Mouse (Mus musculus) cerebellum, adult 11 months (tissue): ENCODE data around the gene Spock1.

ENCODE experiments used
- DNase-seq: peaks from one replicate; pipeline ENCODE4 v3.0.0; 2022

Spock1 gene

DNA sequence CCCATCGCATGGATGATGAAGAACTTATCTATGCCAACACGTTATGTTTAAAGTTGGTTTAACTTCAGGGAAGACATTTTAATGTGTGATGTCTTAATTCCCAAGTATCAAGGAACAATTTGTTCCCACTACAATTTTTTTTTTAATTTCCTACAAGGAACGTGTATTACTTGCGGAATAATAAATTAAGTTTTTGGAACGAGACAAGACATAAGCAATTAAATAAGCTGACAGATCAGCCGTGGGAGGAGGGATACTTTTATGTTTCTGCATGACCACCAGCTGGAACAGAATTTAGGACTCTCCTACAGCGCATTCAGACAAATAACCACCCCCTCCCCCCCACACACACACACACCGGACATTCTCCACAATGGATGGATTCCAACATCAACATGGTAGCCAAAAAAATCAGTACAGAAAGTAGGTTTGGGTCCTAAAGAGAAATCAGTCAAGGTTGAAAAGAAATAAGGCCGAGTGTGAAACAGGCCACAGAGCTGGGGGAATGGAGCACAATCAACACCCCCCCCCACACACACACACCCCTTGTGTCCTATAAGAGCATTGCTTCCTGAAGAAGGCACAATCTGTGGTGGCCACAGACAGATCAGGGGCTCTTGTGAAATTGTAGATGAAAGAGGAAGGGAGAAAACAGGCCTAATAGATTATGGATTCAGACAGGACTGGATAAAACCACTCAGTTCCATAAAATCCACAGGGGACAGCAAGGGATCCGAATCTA, 111.0 kb downstream of the Spock1 start:
- no peak for DNase-seq

DNA sequence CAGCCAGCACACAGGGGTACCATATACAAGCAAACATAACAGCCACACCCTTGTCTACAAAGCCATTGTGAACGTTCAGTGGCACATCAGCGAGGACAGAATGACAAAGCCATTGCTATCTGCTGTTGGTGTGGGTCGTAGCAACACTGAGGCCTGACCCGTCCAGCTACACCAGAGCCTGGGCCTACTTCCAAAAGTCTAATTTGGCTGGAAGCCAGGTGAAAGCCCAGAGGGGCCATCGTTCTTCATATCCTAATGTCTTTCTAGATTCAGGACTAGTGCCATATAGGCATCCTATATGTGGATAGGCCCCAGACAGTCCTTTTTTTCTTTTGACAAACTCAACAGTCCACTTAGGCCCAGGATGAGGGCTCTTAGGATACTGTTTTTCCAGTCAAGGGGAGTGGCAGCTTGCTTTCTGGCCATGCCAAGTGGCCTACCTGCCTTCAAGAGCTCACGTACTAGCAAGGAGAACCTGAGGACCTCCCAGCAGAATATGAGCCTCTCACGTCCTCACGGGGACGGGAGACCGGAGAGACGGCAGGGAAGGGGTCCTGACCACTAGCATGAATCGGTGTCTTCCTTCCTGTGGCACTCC, 114.4 kb downstream of the Spock1 start:
- no peak for DNase-seq

DNA sequence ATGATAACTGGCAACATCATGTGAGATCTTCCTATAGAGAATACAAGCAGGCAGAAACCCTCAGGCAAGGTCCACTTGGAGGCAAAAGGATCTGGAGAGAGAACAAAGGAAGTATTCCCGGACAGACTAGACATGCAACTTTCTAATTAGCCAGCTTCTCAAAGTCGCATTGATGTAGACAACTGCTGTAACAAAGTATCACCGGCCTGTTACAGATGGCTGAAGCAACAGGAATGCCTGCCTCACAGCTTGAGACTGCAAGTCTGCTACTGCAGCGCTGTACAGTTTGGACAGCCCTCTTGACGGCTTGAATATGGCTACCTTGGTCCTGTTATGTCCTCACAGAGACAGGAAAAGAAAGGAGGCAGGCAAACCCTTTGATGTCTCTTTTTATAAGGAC, 118.3 kb downstream of the Spock1 start:
- peak; percentile 44 for DNase-seq

DNA sequence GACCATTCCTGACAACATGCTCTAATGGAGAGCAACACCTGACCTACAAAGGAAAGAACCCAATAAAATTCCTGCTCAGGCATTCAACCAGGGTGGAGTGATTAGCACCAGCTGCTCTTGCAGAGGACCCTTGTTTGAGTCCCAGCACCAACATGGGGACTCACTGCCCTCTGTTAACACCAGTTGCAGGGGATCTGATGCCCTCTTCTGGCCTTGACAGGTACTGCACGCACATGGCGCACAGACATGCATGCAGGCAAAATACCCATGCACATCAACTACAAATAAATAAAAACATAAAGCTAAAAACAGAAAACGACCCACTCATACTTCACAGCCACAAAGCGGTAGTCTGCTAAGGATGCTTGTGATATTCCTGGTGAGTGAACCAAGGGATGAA, 119.8 kb downstream of the Spock1 start:
- DNase-seq = no peak

DNA sequence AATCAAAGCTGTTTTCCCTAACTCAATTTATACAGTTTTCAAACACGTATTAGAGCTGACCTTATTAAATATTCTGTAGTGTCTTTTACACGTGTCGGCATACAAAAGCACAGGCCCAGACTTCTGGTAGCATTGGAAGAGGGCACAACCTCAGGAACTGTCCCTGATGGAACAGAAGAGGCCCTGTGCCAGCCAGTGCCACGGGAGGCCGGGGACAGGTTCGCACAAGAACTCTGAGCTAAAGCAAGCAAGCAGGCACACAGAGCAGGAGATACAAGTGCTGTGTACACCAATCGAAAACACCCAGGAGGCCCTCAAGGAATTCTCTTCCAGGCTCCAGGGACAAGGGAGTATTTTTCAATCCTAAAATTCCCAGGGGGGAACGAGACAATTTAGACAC, 121.9 kb downstream of the Spock1 start:
- peak; percentile 46 for DNase-seq

DNA sequence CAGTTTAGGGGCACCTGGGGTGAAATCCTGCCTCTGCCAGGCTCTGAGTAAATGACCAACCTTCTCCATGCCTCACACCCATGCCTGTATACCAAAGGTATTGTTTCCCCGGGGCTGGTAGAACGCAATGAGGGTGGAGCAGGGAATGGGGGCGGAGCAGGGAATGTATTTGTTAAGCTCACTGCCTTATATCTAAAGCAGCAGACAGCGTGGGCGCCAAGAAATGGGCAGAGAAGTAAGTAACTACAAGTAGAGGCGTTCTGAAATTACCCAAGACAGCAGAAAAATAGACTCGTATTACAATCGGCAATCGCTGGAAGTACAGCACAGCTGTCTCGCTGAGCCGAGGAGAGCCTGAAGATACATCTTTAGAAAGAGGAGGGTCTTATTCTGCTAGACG, 125.2 kb downstream of the Spock1 start:
- no peak for DNase-seq

DNA sequence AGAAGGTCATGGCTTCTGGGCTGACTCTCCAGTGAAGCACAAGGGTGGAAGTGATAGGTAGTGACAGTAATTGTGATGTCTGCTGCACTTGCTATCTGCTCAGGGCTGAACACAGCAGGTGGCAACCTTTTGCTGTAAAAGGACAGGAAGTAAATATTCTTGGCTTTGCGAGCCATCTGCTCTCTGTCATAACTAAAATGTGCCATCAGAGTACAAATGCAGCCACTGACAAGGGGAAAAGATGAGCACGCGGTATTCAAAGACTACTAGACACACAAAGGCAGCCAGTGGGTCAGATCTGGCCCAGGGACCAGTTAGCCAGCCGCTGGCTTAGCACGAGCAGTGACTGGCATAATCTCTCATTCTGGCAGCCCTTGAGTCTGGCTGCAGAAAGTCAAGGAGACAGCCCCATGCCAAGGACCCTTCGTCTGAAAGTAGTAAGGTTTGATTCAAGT, 126.0 kb downstream of the Spock1 start:
- peak; percentile 47 for DNase-seq

DNA sequence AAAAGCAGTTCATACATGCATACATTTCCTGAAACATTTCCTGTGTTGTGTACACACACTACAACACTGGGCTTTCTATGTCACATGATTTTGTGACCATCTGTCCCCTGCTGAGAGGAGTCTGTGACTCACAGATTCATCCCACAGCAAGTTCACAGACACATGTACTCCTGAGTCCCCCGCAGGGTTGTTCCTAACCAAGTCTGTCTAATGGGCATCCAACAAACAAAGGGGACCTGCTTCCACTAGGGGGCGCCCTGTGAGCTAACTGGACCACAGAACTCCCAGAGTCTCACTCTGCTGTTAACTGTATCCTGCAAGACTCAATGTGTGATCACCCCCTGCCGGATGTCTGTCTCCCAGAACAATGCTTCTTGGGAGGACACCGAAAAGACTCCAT, 129.0 kb downstream of the Spock1 start:
- DNase-seq = peak; percentile 49

DNA sequence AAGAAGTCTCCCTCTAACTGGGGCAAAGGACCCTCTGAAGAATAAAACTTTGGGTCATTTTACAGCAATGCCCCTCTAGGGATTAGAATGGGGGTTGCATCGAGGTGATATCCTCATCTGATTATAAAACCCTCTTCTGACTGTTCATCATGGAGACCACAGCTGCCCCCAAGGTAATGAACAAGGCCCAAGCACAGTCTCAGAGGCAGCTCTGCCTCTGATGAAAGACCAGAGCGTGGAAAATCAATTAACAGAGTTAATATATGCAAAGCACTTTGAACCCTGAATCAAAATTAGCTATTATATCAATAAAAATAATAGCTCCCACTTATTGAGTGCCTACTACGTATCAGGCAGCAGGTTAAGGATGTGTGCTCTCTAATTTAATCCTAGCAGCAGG, 129.6 kb downstream of the Spock1 start:
- DNase-seq = no peak

DNA sequence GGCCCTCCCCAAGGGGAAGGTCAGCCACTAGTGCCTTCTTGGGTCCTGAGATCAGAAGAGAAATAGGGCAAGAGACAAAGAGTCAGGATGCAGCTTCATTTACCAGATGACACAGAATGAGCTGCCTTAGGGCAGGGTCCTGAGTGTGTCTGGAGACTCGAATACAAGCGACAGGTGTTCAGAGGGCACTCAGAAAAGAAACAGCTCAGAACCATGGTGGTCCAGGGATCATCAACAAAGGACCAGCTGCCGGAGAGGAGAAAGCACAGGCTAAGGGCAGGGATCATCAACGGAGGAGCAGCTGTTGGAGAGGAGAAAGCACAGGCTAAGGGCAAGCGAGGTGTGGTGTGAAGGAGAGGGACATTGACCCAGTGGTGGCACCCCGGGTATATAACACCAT, 136.1 kb downstream of the Spock1 start:
- no peak for DNase-seq

DNA sequence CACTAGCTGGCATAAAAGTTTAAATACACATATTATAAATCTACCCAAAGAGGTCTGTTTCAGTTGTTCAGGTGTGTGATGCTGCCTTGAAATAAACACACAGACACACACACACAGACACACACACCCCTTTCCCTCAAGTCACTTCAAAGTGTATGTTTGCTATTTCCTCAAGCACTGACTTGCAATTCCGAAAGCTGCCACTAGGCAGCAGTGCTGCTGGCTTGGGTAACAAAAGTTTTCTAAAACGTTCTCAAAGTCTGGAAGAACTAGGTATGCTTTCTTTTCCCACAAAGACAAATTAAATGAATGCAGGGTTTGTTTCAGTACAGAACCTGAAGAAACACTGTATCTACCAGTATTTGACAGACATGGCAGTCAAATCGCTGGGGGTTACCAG, 141.4 kb downstream of the Spock1 start:
- DNase-seq = no peak

DNA sequence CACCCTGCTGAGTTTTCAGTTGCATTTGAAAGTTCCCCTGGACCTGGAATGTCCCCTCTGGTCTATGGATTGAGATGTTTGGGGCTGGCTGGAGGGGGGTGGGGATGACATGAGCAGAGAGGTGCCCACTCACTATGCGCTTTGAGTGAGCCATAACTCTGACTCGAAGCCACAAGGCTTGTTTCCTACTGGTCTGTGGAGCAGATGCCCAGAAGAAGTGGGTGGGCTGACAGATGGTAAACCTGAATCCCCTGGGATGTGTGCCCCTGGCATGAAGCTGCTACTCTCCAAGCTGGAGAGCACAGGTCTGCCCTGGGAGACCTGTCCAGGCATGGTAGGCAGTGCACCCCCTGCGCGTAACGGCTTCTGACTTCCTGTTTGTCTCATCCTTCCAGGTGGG, 147.0 kb downstream of the Spock1 start:
- no peak for DNase-seq

DNA sequence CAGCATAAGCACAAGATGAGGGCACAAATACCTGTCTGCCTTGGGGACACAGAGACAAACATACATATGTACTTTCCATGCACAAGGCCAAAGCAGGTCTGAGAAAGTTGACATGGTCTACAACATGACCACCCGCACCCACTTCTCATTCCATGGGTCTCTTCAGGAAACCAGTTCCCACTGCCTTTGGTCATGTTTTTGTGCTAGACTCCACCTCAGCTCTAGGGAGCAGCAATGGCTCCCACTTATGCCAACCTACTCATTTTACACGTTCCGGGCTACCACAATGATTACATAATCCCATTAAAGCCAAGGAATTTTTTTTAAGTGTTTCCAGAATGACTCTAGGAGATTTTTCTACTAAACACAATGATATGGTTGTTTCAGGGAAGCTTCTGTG, 147.5 kb downstream of the Spock1 start:
- no peak for DNase-seq

DNA sequence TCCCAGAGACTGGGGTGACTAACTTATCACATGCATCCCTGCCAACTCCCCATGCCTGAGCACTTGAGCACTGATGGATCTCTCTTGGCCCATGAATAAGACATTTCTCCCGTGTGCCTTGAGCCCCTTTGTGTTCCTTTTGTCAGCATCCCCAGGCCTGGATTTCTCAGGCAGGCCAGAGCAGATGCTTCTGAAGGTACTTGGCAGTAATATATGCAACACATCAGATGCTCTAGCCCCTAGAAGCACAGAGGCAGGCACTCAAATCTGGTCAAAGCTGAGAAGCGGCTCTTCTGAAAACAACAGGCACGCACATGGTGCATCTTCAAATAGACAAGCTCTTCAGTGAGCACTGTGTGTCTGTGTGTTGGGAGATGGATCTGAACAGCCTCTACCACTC, 151.8 kb downstream of the Spock1 start:
- DNase-seq = no peak

DNA sequence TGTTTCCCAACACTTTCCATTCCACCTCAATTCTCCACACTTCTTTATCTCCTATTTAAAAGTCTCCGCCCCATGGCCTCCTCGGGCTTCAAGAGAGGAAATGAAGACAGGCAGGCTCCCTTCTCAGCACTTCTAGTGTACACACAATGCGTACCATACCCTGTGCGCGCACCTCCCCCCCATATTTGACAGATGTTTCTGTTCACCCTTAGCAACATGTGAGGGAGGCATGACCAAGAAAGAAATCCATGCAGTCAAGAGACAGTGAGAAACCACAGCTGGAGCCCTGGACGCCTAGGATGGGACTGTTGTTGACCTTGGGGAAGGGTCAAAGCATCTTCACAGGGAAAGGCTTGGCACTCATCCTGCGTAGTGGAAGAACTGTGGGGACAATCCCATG, 157.3 kb downstream of the Spock1 start:
- no peak for DNase-seq

DNA sequence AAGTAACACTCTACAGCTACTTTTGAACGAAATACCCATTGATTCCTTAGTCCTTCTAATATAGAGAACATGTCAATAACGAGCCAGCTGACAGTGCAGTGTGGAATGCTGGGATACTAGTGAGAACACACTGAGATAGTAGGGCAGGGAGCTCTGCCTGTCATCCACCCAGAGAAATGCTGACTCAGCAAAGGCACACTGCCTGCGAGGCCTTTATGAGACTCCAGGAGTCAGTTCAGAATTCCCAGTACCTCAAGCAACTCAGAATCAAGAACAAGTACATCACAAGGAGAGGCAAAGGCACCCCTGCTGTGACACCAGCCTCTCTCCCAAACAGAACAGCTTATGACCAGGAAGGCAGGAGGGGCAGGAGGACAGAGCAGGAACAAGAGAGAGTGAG, 163.5 kb downstream of the Spock1 start:
- DNase-seq = no peak

DNA sequence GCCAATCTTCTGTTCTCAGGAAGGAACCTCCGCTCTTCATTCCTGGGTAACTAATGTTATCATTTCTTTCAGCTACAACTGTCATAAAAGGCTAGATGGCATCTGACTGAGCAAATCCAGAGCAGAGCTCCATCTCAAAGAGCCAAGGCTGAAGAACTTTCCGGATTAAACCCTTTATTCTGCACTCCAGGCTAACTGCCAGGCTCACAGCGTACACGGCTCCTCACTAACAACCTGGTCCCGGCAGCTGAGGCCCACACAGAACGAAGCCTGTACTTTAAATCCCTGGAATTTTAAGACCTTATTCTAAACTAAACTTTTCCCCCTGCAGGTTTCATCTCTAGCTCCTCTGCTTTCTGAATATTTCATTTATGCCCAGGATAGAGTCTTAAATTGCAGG, 166.9 kb downstream of the Spock1 start:
- no peak for DNase-seq

DNA sequence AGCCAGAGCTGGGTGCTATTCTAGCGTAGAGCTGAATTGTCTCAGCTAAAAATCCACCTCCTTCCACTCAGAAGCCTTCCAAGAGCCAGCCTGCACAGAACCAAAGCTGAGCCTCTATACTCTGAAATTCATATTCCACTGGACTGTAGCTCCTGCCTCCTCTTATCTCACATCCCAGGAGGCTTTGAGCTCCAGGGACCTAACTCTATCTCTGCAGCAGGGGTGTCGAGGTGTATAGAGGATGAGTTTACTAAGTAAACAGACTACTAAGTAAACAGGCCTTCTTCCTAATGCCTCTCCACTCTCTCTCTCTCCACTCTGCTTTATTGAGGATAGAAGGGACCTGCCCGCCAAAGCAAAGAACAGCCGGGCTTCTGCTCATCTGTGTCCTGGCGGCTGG, 167.7 kb downstream of the Spock1 start:
- DNase-seq = no peak

DNA sequence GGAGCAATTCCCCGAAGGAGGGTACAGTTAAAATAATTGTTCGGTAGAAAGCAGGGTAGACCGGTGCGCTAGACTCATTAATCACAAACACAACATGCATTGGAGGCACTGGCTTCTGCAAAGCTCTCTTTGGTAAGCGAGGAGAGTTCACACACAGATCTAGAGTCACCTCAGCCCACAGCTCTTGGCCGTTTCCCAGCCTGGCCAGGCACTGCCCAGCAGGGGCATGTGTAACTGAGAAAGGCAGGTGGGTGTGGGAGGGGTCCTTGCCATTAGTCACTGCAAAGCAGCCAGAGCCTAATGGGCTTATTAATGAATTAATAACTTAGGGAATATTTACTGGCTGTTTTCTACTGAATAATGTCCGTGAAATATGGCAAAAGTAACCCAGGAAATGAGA, 172.1 kb downstream of the Spock1 start:
- DNase-seq = peak; percentile 33

DNA sequence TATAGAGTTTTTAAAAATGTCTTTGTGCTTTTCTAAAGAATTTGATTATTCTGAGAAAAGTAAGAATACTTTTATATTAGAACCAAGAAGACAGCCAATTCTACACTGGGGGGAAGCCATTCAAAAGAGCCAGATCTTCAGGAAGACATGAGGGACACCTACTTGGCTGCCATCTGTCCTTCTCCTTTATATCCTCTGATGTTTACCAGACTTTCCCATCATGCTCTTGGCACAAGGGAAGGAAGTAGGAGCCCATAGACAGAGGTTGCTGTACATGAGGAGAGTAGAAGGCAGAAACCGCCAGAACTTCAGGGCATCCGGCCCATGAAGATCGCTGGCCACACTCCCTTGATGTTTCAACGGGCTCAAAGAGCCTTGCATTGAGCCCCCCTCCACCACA, 173.6 kb downstream of the Spock1 start:
- DNase-seq = no peak

DNA sequence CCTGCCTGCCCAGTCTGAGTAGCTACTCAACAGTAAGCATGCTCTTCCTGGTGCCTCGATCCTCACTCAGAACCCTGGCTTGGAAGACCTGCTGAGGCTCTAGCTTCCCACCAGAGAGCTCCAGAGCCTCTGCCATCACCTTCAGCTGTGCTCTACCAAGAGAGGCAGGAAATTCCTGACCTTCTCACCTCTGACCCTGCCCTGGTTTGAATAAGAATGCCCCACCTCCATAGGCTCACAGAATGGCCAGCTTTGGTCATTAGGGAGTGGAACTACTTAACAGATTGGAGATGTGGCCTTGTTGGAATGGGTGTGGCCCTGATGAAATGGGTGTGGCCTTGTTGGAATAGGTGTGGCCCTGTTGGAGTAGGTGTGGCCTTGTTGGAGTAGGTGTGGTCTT, 174.6 kb downstream of the Spock1 start:
- DNase-seq = no peak

DNA sequence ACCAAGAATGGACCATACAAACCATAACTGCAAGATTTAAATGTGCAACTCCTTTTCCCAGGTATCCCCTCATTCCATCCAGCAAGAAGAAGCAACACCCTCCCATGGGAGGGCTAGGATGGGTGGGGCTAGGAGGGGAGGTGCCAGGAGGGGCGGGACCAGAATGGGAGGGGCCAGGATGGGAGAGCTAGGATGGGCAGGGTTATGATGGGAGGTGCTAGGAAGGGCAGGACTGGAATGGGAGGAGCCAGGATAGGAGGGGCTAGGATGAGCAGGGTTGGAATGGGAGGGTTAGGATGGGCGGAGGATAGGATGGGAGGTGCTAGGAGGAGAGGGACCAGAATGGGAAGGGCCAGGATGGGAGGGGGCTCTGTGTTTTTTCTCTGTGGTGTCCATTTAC, 175.9 kb downstream of the Spock1 start:
- DNase-seq = no peak

DNA sequence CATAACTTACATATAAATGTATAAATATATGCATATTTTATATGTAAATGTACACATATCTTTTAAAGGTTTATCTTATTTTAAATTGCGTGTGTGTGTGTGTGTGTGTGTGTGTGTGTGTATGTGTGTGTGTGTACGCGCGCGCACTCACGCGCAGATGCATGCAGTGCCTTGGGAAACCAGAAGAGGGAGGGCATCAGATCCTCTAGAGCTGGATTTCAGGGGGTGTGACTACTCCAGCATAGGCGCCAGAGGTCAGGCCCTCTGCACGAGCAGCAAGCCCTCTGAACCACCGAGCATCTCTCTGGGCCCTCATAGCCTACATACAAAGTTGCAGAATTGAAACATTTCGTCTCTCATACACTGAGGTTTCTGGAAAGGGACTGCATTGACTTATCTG, 180.4 kb downstream of the Spock1 start:
- no peak for DNase-seq

DNA sequence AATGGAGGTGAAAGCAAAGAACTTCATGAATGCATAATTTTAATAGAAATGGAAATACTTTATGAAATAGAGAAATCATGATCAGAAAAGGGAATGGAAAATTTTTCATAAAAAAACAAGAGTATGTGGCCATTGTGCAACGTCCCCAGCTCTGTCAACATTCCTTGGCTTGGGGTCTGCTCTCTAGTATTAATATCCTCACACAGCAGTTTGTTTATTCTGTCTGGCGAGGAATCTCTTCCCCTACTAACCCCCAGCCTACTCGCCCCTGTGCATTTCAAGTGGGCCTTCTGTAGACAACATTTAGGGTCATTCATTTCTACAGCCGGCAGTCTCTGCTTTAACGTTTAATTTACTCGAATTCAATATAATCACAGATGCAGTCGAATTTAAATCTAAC, 181.5 kb downstream of the Spock1 start:
- DNase-seq = no peak

DNA sequence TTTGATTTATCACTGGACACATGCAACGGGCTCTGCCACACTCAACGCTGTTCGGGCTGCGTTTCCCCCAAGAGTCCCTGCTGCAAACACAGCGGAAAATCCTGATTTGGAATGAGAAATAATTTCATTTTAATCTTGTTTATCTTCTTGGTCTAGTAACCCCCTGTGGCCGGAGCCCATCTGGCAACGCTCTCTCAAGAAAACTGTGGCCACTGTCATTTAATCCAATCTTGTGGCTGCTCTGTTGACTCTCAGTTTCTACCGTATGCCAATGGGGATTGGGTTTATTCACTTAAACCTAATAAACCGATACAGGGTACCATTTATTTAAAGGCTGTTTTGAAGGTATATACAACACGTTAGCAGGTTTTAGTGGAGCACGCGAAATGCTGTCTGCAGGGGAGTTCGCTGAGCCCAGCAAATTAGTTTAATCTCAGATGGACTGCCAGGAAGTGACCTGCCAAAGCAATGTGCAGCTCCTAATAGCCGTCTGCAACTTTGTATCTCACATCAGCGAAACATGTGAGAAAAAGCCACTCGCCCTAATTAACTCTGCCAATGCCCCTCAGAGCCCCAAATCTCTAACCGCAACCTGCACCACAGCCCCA, 185.7 kb downstream of the Spock1 start:
- peak; percentile 45 for DNase-seq
